Mouse (Mus musculus) intestine, embryonic 15.5 days (tissue): Measurements from ENCODE around the gene Smyd3. TPM values are rescaled to one million over a fixed set of nuclear protein-coding genes. Genes with fewer than 3 reads are reported as not detected.
A peak's percentile ranks its signal among the peaks of the same experiment; 100 is the strongest.
"Not testable (repeated sequence)": the region's sequence is repeated elsewhere in the genome, so short reads cannot be mapped to it uniquely, and the experiment has no call there.

Source experiments
- ATAC-seq: fragments of 200-750 bp; cut with Nextera tagmentation; 2 replicates; pipeline ENCODE4 v1.8.0; 2017; ENCODE audit warnings: moderate TSS enrichment, moderate library complexity
- H3K27ac ChIP-seq: fragments of 300-500 bp; sonication (generic); 2 replicates; pipeline ENCODE4 v1.5.1; 2015; ENCODE audit warnings: mild to moderate bottlenecking, inconsistent platforms
- H3K27me3 ChIP-seq: fragments of 300-500 bp; sonication (generic); replicated peaks from 2 replicates; pipeline ENCODE4 v1.6.1; 2015; ENCODE audit warnings: inconsistent platforms
- H3K36me3 ChIP-seq: fragments of 300-500 bp; sonication (generic); 2 replicates; pipeline ENCODE4 v1.6.1; 2015; ENCODE audit warnings: inconsistent platforms
- H3K4me1 ChIP-seq: fragments of 300-500 bp; sonication (generic); replicated peaks from 2 replicates; pipeline ENCODE4 v1.6.1; 2015; ENCODE audit warnings: inconsistent platforms
- H3K4me2 ChIP-seq: fragments of 300-500 bp; sonication (generic); replicated peaks from 2 replicates; pipeline ENCODE4 v1.6.1; 2015; ENCODE audit warnings: mild to moderate bottlenecking, inconsistent platforms
- H3K4me3 ChIP-seq: fragments of 300-500 bp; sonication (generic); replicated peaks from 2 replicates; pipeline ENCODE4 v1.5.1; 2015; ENCODE audit warnings: inconsistent platforms
- H3K9ac ChIP-seq: fragments of 300-500 bp; sonication (generic); 2 replicates; pipeline ENCODE4 v1.6.1; 2015; ENCODE audit warnings: inconsistent platforms
- H3K9me3 ChIP-seq: fragments of 300-500 bp; sonication (generic); 2 replicates; pipeline ENCODE4 v1.6.1; 2016; ENCODE audit warnings: inconsistent platforms
- WGBS: fragments of 180-500 bp; shearing (Covaris S2); methylation state at CpG from one replicate; pipeline ENCODE4 v1.1.7; 2015; 5-methylcytosine and 5-hydroxymethylcytosine counted together
- polyA plus RNA-seq: library from polyadenylated mRNA; unstranded; fragments of >200 nt; fragmentation: Nextera tagmentation; extraction: Ambion mirVana; gene quantifications from 2 replicates; pipeline ENCODE4 v1.2.1, GENCODE M21; 2015

Smyd3 gene
- polyA plus RNA-seq, 1 experiment from 2014 or later, result 18.1 TPM

- no peaks in the 10 kb centered on the region for H3K36me3 ChIP-seq
- H3K4me2 ChIP-seq, result no peak overlapping the region
- H3K4me1 ChIP-seq, result no peaks in the 10 kb centered on the region
- no peak overlapping the region for H3K4me3 ChIP-seq
- no peak overlapping the region for H3K27ac ChIP-seq
- H3K9me3 ChIP-seq, result no peaks in the 10 kb centered on the region
- no peaks in the 10 kb centered on the region for H3K27me3 ChIP-seq
- H3K9ac ChIP-seq, result no peak overlapping the region
- 80% methylated on average over 8 of the region's 8 CpGs for WGBS
- ATAC-seq, result no peak
Observed at GRCm38 (mm10) chr1:179293772-179294353, 224.0 kb downstream of the Smyd3 start.

- H3K4me2 ChIP-seq, H3K36me3 ChIP-seq, H3K9ac ChIP-seq, H3K27me3 ChIP-seq, ATAC-seq, H3K4me1 ChIP-seq, H3K4me3 ChIP-seq, H3K27ac ChIP-seq, H3K9me3 ChIP-seq: not testable (repeated sequence)
- WGBS, result 84% methylated on average over 6 of the region's 6 CpGs
Observed at GRCm38 (mm10) chr1:179290181-179290580, 227.7 kb downstream of the Smyd3 start.

- H3K4me2 ChIP-seq, result no peak overlapping the region
- 70% methylated on average over 3 of the region's 3 CpGs for WGBS
- no peak overlapping the region for H3K27ac ChIP-seq
- no peaks in the 10 kb centered on the region for H3K4me1 ChIP-seq
- ATAC-seq, result no peak
- no peak overlapping the region for H3K9ac ChIP-seq
- H3K9me3 ChIP-seq, result no peaks in the 10 kb centered on the region
- H3K4me3 ChIP-seq, result no peak overlapping the region
- H3K36me3 ChIP-seq, result no peaks in the 10 kb centered on the region
- no peaks in the 10 kb centered on the region for H3K27me3 ChIP-seq
Observed at GRCm38 (mm10) chr1:179289744-179290143, 228.1 kb downstream of the Smyd3 start.

GRCm38 (mm10) chr1:179286748-179287147 is 231.1 kb downstream of the Smyd3 start:
- no peaks in the 10 kb centered on the region for H3K9me3 ChIP-seq
- ATAC-seq, result no peak

GRCm38 (mm10) chr1:179282821-179283220 is 235.0 kb downstream of the Smyd3 start:
- WGBS, result 68% methylated on average over 5 of the region's 5 CpGs
- Histone ChIP-seq H3K4me3 (no peak overlapping the region), H3K9ac (no peak overlapping the region), H3K9me3 (no peaks in the 10 kb centered on the region), H3K36me3 (no peaks in the 10 kb centered on the region), H3K27me3 (no peaks in the 10 kb centered on the region), H3K4me1 (no peaks in the 10 kb centered on the region), H3K4me2 (no peak overlapping the region), H3K27ac (no peak overlapping the region)
- ATAC-seq, result no peak

More at GRCm38 (mm10) chr1:179286748-179287147, 231.1 kb downstream of the Smyd3 start:
- H3K27me3 ChIP-seq, result no peaks in the 10 kb centered on the region
- no peak overlapping the region for H3K4me3 ChIP-seq
- no peaks in the 10 kb centered on the region for H3K36me3 ChIP-seq
- H3K9ac ChIP-seq, result no peak overlapping the region
- H3K4me1 ChIP-seq, result no peaks in the 10 kb centered on the region
- H3K27ac ChIP-seq, result no peak overlapping the region
- H3K4me2 ChIP-seq, result no peak overlapping the region
- 90% methylated on average over 6 of the region's 6 CpGs for WGBS

- peak; percentile 58 for ATAC-seq
- H3K4me1 ChIP-seq, result no peaks in the 10 kb centered on the region
- no peaks in the 10 kb centered on the region for H3K9me3 ChIP-seq
- H3K9ac ChIP-seq, result no peak overlapping the region
- H3K4me2 ChIP-seq, result no peak overlapping the region
- 51% methylated on average over 13 of the region's 13 CpGs for WGBS
- no peak overlapping the region for H3K27ac ChIP-seq
- no peaks in the 10 kb centered on the region for H3K36me3 ChIP-seq
- H3K27me3 ChIP-seq, result no peaks in the 10 kb centered on the region
- H3K4me3 ChIP-seq, result no peak overlapping the region
Observed at GRCm38 (mm10) chr1:179281401-179282121, 236.3 kb downstream of the Smyd3 start.

- Histone ChIP-seq H3K4me3 (no peak overlapping the region), H3K36me3 (no peaks in the 10 kb centered on the region), H3K4me2 (no peak overlapping the region), H3K9ac (no peak overlapping the region), H3K27ac (no peak overlapping the region), H3K4me1 (no peaks in the 10 kb centered on the region), H3K27me3 (no peaks in the 10 kb centered on the region), H3K9me3 (no peaks in the 10 kb centered on the region)
- WGBS, result 99% methylated on average over 4 of the region's 4 CpGs
- no peak for ATAC-seq
Observed at GRCm38 (mm10) chr1:179279116-179279515, 238.7 kb downstream of the Smyd3 start.

- Histone ChIP-seq H3K9ac (no peak overlapping the region), H3K4me3 (no peak overlapping the region), H3K4me1 (no peaks in the 10 kb centered on the region), H3K36me3 (no peaks in the 10 kb centered on the region), H3K27me3 (no peaks in the 10 kb centered on the region), H3K9me3 (no peaks in the 10 kb centered on the region), H3K27ac (no peak overlapping the region), H3K4me2 (no peak overlapping the region)
- ATAC-seq, result no peak
- 91% methylated on average over 9 of the region's 9 CpGs for WGBS
Observed at GRCm38 (mm10) chr1:179277346-179277745, 240.5 kb downstream of the Smyd3 start.

- Histone ChIP-seq H3K4me3 (no peak overlapping the region), H3K4me2 (no peak overlapping the region), H3K27ac (no peak overlapping the region), H3K9ac (no peak overlapping the region), H3K9me3 (no peaks in the 10 kb centered on the region), H3K27me3 (no peaks in the 10 kb centered on the region), H3K4me1 (no peaks in the 10 kb centered on the region), H3K36me3 (no peaks in the 10 kb centered on the region)
- WGBS, result 93% methylated on average over 1 of the region's 1 CpGs
- no peak for ATAC-seq
Observed at GRCm38 (mm10) chr1:179276866-179277265, 241.0 kb downstream of the Smyd3 start.

GRCm38 (mm10) chr1:179272926-179273325 is 244.9 kb downstream of the Smyd3 start:
- H3K4me2 ChIP-seq, result no peak overlapping the region
- WGBS, result 86% methylated on average over 4 of the region's 4 CpGs
- H3K36me3 ChIP-seq, result no peaks in the 10 kb centered on the region
- no peaks in the 10 kb centered on the region for H3K27me3 ChIP-seq
- ATAC-seq, result no peak
- H3K9ac ChIP-seq, result no peak overlapping the region
- no peaks in the 10 kb centered on the region for H3K4me1 ChIP-seq
- H3K4me3 ChIP-seq, result no peak overlapping the region
- H3K27ac ChIP-seq, result no peak overlapping the region
- no peaks in the 10 kb centered on the region for H3K9me3 ChIP-seq

- H3K4me3 ChIP-seq, result no peak overlapping the region
- no peaks in the 10 kb centered on the region for H3K9me3 ChIP-seq
- H3K27ac ChIP-seq, result no peak overlapping the region
- ATAC-seq, result no peak
- H3K36me3 ChIP-seq, result no peaks in the 10 kb centered on the region
- no peaks in the 10 kb centered on the region for H3K4me1 ChIP-seq
- no peak overlapping the region for H3K9ac ChIP-seq
- no peak overlapping the region for H3K4me2 ChIP-seq
- H3K27me3 ChIP-seq, result no peaks in the 10 kb centered on the region
Observed at GRCm38 (mm10) chr1:179272351-179272750, 245.5 kb downstream of the Smyd3 start.

GRCm38 (mm10) chr1:179266936-179267335 is 250.9 kb downstream of the Smyd3 start:
- no peaks in the 10 kb centered on the region for H3K9me3 ChIP-seq
- no peak overlapping the region for H3K27ac ChIP-seq
- ATAC-seq, result no peak
- H3K4me1 ChIP-seq, result no peaks in the 10 kb centered on the region
- no peaks in the 10 kb centered on the region for H3K27me3 ChIP-seq
- no peaks in the 10 kb centered on the region for H3K36me3 ChIP-seq
- no peak overlapping the region for H3K4me2 ChIP-seq
- 80% methylated on average over 3 of the region's 3 CpGs for WGBS
- no peak overlapping the region for H3K4me3 ChIP-seq
- H3K9ac ChIP-seq, result no peak overlapping the region

GRCm38 (mm10) chr1:179261496-179261966 is 256.3 kb downstream of the Smyd3 start:
- Histone ChIP-seq H3K4me1 (no peaks in the 10 kb centered on the region; the same call in 1 of the 2 replicates), H3K4me3 (no peak overlapping the region), H3K27me3 (no peaks in the 10 kb centered on the region), H3K9me3 (no peaks in the 10 kb centered on the region), H3K4me2 (no peak overlapping the region), H3K27ac (no peak overlapping the region), H3K36me3 (no peaks in the 10 kb centered on the region), H3K9ac (no peak overlapping the region)
- no peak for ATAC-seq
- 43% methylated on average over 11 of the region's 11 CpGs for WGBS
